Mouse (Mus musculus) cerebellum, postnatal 4 days (tissue): Measurements from ENCODE around the gene Ncoa4.
"Not testable (repeated sequence)": the region's sequence is repeated elsewhere in the genome, so short reads cannot be mapped to it uniquely, and the experiment has no call there.

Source experiments
- DNase-seq, 2 experiments: peaks; one replicate each; pipeline ENCODE4 v3.0.0; 2022; ENCODE audit warnings: low spot score in 2 of 2, mixed read lengths in 1 of 2

Gene Ncoa4

GRCm38 (mm10) chr14:32193557-32193956 lies 33.9 kb downstream of the Ncoa4 start:
- not testable (repeated sequence) for DNase-seq

- DNase-seq = no peak
These were observed 41.7 kb downstream of the Ncoa4 start for GRCm38 (mm10) chr14:32201354-32201753.

- peak; percentile 70 to 81 for DNase-seq
These were observed 42.3 kb downstream of the Ncoa4 start, which contains the start of the genes Timm23 and Parg for GRCm38 (mm10) chr14:32201791-32202451. Gene Timm23, minus strand, starts transcription at chr14:32201898. Gene Parg, plus strand, starts transcription at chr14:32201949.

- DNase-seq = no peak
These were observed 66.9 kb downstream of the Ncoa4 start for GRCm38 (mm10) chr14:32226601-32227000.

GRCm38 (mm10) chr14:32228996-32229395 lies 69.3 kb downstream of the Ncoa4 start:
- peak; percentile 37 to 61 for DNase-seq
